ENCODE assay signal across 20 mouse cellular contexts in genomic region chr7:57706092-57706491, GRCm38 (mm10).
DNase-seq lines count a peak whose midpoint lies in the region; ATAC-seq lines count a peak whose summit lies in the region.
"Had no signal": no experiment of that assay in that cellular context is flagged by ENCODE, and none has a peak within 500 bp of the region (broad histone marks: within the 10 kb centered on the region; RNA-seq: fewer than 3 reads in every experiment).

No protein-coding gene starts in this region.

- ATAC-seq in frontal cortex, adult (ENCODE audit: low TSS enrichment), result peak; percentile 71
- ATAC-seq: forebrain, embryonic 13.5 days; hindbrain, embryonic 16.5 days; Patski had no signal

- intact Hi-C loops in left cerebral cortex, postnatal 36 days (cut with DNase I), result loop anchor here (10.0 kb wide), 1 partner anchor 111 kb away; no protein-coding TSS in a partner anchor
- intact Hi-C loops in left cerebral cortex, postnatal 4 days (cut with DNase I), result no loop called here

- DNase-seq in frontal cortex, postnatal 14 days (ENCODE audit: low spot score in 2 of 2), result no peak
- peak; percentile 16 to 24 for DNase-seq in left cerebral cortex, postnatal 36 days (ENCODE audit: low spot score in 2 of 2)
- DNase-seq in left cerebral cortex, postnatal 4 days, result no peak
- peak; percentile 39 to 45 for DNase-seq in right cerebral cortex, postnatal 10 days (ENCODE audit: low spot score in 2 of 2)
- DNase-seq in right cerebral cortex, postnatal 4 days, result no peak
- no peak for DNase-seq in natural killer cell, adult 2 months (ENCODE audit: low spot score in 2 of 2)
- DNase-seq: adrenal gland, postnatal 14 days; cerebellum, adult 11-12 months; cerebellum, adult 9-11 months; embryo, embryonic 11 days; gastrocnemius, postnatal 25 days; heart, adult 11 months; kidney, adult 18-20 months; kidney, postnatal 25 days; lung, postnatal 4 days; thymus, postnatal 4 days had no signal

Comparison
In these comparisons a context has a peak if more than half of its experiments do, and no peak if none do; other contexts are left out.
1. DNase-seq: peak in left cerebral cortex, postnatal 36 days (2 of 2) and right cerebral cortex, postnatal 10 days (2 of 2); none in frontal cortex, postnatal 14 days (0 of 2), left cerebral cortex, postnatal 4 days (single experiment), right cerebral cortex, postnatal 4 days (single experiment) and natural killer cell, adult 2 months (0 of 2).